In the genomic region with DNA sequence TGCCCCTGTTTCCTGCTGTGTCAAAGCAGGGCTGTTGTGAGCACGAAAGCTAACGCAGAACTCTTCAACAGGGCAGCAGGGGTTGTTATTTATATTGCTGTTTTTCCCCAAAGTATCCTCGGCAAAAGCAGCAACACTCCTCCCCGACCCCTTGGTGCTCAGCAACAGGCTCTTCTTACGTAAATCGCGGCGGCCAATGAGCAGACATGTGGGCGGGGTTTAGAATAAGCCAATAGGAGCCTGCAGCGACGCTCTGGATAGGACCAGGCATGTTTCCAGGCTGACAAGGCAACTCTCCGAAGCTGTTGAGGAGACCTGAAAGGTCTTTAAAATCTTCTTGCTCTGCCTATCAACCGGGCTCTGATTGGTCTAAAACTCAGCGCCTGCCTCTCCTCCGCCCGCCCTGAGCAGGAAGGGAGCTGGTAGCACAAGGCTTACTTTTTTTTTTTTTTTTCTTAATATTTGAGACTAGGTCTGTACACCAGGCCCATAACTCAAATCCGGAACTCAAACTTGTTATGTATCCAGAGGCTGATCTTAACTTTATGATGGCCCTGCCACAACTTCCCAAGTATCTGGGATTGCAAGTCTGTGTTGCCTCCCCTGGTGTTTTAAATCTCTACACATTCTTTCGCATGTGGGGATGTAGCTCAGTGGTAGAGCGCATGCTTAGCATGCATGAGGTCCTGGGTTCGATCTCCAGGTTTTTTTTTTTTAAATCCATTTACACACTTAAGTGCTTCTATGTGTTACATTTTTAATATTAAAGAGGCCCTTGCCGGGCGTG, we compare ENCODE assay signal across 8 mouse cellular contexts. TPM values are rescaled to one million over a fixed set of nuclear protein-coding genes. Genes with fewer than 3 reads are reported as not detected.
DNase-seq lines count a peak whose midpoint lies in the region; ATAC-seq lines count a peak whose summit lies in the region.

No protein-coding gene starts in this region.

- no peaks in the 10 kb centered on the region for H3K36me3 ChIP-seq in hindbrain, embryonic 11.5 days (ENCODE audit: control insufficient read depth, insufficient read depth, low read length)

- peak; percentile 94 for ATAC-seq in frontal cortex, adult (ENCODE audit: low TSS enrichment)
- ATAC-seq in hindbrain, embryonic 11.5 days (ENCODE audit: low FRiP score) = peak; percentile 90

- no peaks in the 10 kb centered on the region for H3K4me1 ChIP-seq in hindbrain, embryonic 11.5 days (replicated peaks; ENCODE audit: control insufficient read depth, insufficient read depth, low read length)

- H3K9ac ChIP-seq in hindbrain, embryonic 11.5 days (ENCODE audit: low read depth, low read length) = peak overlapping the region; percentile 12; the same call in 1 of the 2 replicates

- H3K9me3 ChIP-seq in hindbrain, embryonic 11.5 days (ENCODE audit: control insufficient read depth, low read length) = no peaks in the 10 kb centered on the region

- no peaks in the 10 kb centered on the region for H3K27me3 ChIP-seq in hindbrain, embryonic 11.5 days (ENCODE audit: control insufficient read depth, insufficient read depth, low read length)

- H3K4me2 ChIP-seq in hindbrain, embryonic 11.5 days (replicated peaks; ENCODE audit: low read depth, low read length) = peak overlapping the region; percentile 90

- peak overlapping the region; percentile 36 for H3K4me3 ChIP-seq in hindbrain, embryonic 11.5 days (ENCODE audit: low read depth, low read length)

- 20% methylated on average over 22 of the region's 22 CpGs for WGBS in hindbrain, embryonic 11.5 days

- 0 out of 2 replicates have a peak overlapping the region, but pooled peaks have one; percentile 9 for H3K27ac ChIP-seq in hindbrain, embryonic 11.5 days (ENCODE audit: low read depth, low read length)

- DNase-seq in MN1 (ENCODE audit: low spot score) = peak; percentile 97
- peak; percentile 93 for DNase-seq in cerebellum, adult 9-10 months
- DNase-seq in hindbrain, embryonic 11.5 days (ENCODE audit: low spot score) = peak; percentile 91
- DNase-seq in layer of hippocampus, postnatal 10 days (ENCODE audit: low spot score in 2 of 2) = peak; percentile 82 to 87
- DNase-seq in lung, postnatal 10 days = peak; percentile 97
- DNase-seq in ovary, postnatal 36 days (ENCODE audit: low spot score) = peak; percentile 82
- peak; percentile 88 for DNase-seq in thymus, postnatal 25 days

RNA-seq across cellular contexts. Expression of a gene that starts 5.3 kb away (rescaled TPM):
- polyA plus RNA-seq in hindbrain, embryonic 11.5 days (2014; fragmentation: Nextera tagmentation; extraction: Ambion mirVana) = 5.8 and 7.4 TPM in 2 replicates
- 10 to 100 TPM; 15.3 to 16.1 TPM for total RNA-seq in layer of hippocampus, postnatal 10 days (2021)

RNA-seq across cellular contexts. Expression of a gene that starts 17.9 kb away (rescaled TPM):
- 1,169 and 1,193 TPM in 2 replicates for polyA plus RNA-seq in hindbrain, embryonic 11.5 days (2014; fragmentation: Nextera tagmentation; extraction: Ambion mirVana)
- total RNA-seq in layer of hippocampus, postnatal 10 days (2021) = 100 to 1,000 TPM; 649 to 727 TPM

RNA-seq across cellular contexts. Expression of a gene that starts 19.8 kb away (rescaled TPM):
- polyA plus RNA-seq in hindbrain, embryonic 11.5 days (2014; fragmentation: Nextera tagmentation; extraction: Ambion mirVana) = 194 and 212 TPM in 2 replicates
- total RNA-seq in layer of hippocampus, postnatal 10 days (2021) = 10 to 100 TPM; 90.4 to 93.7 TPM

RNA-seq across cellular contexts. Expression of a gene that starts 48.3 kb away (rescaled TPM):
- polyA plus RNA-seq in hindbrain, embryonic 11.5 days (2014; fragmentation: Nextera tagmentation; extraction: Ambion mirVana) = 0.37 and 0.43 TPM in 2 replicates
- 1 to 10 TPM; 1.0 to 1.3 TPM for total RNA-seq in layer of hippocampus, postnatal 10 days (2021)

RNA-seq across cellular contexts. Expression of a gene that starts 51.8 kb away (rescaled TPM):
- 20.2 and 24.6 TPM in 2 replicates for polyA plus RNA-seq in hindbrain, embryonic 11.5 days (2014; fragmentation: Nextera tagmentation; extraction: Ambion mirVana)
- 10 to 100 TPM in 1 of 2 experiments, 1 to 10 TPM in 1; 9.8 to 10.8 TPM for total RNA-seq in layer of hippocampus, postnatal 10 days (2021)

Comparison
In these comparisons a context has a peak if more than half of its experiments do, and no peak if none do; other contexts are left out.
1. Peak in every context shown above with its lines: DNase-seq, ATAC-seq, H3K4me3 ChIP-seq and H3K27ac ChIP-seq.